Mouse (Mus musculus) subcutaneous adipose tissue, adult 2 months (tissue): ENCODE measurements around the gene Pex11a. TPM values are rescaled to one million over a fixed set of nuclear protein-coding genes. Genes with fewer than 3 reads are reported as not detected.

Experiments
- polyA plus RNA-seq: library from polyadenylated mRNA; depleted of rRNA; stranded (reverse); fragments of >200 nt; gene quantifications from 2 replicates; pipeline ENCODE4 v1.2.3, GENCODE M21; 2012; ENCODE audit warnings: low replicate concordance; rRNA removed

The Pex11a gene
- polyA plus RNA-seq: 41.8 and 75.1 TPM in 2 replicates

GRCm38 (mm10) chr7:79742659-79743536 is at the start of gene Pex11a, which contains the start of gene Wdr93:
Gene Pex11a, minus strand, starts transcription at chr7:79743131.
Gene Wdr93, plus strand, starts transcription at chr7:79743163.

DNA sequence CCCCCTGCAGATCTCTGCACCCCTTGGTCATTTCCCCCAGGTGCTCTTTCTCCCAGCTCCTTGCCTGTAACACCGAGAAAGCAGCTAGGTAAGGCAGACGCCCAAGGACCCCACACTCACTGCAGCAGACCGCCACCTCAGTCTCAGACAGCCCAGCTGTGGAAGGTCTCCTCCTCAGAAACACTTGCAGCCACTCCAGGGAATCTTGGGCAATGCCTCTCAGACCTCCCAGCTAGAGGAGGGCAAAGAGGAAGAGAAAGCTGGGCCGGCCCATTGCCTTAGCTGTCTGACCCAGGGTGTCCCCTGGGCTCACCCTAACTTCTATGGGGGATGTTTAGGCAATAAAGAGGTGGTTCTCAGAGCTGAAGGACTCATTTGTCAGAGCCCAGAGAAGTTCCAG is 10.3 kb downstream of the Pex11a start, which contains the start of gene Plin1:
Gene Plin1 (minus strand): TSS at position 282 of the 400 bp plus-strand sequence.

GRCm38 (mm10) chr7:79715187-79715981 is 27.5 kb downstream of the Pex11a start, which contains the start of gene Kif7:
Gene Kif7, minus strand, starts transcription at chr7:79715720.

Other genes starting within 250 kb of the Pex11a start
- gene Rhcg, start 125.5 kb downstream of the Pex11a start, polyA plus RNA-seq: 0.10 and 0.27 TPM in 2 replicates
- gene Ticrr, start 82.9 kb downstream of the Pex11a start, polyA plus RNA-seq: 0.21 and 1.5 TPM in 2 replicates
- gene Kif7, start 27.4 kb downstream of the Pex11a start, polyA plus RNA-seq: 4.2 and 7.4 TPM in 2 replicates
- gene Plin1, start 10.2 kb downstream of the Pex11a start, polyA plus RNA-seq: 917 and 2,535 TPM in 2 replicates
- gene Wdr93, start within 50 bp of the Pex11a start, polyA plus RNA-seq: 3.0 and 10.0 TPM in 2 replicates
- gene Mesp1, start 50.7 kb upstream of the Pex11a start, polyA plus RNA-seq: 0.32 TPM in 1 of 2 replicates, not detected in the other
- gene Mesp2, start 67.6 kb upstream of the Pex11a start, polyA plus RNA-seq: 0.21 and 0.42 TPM in 2 replicates
- gene Anpep, start 117.9 kb upstream of the Pex11a start, polyA plus RNA-seq: 69.4 and 575 TPM in 2 replicates
- gene Ap3s2, start 177.5 kb upstream of the Pex11a start, polyA plus RNA-seq: 14.5 and 18.6 TPM in 2 replicates
- 12.5 and 22.2 TPM in 2 replicates for gene Arpin, start 192.2 kb upstream of the Pex11a start, polyA plus RNA-seq